Mouse (Mus musculus) lung, postnatal 36 days (tissue): Measurements from ENCODE around the gene Gm36176.

Experiments
- DNase-seq: peaks from one replicate; pipeline ENCODE4 v3.0.0; 2022; ENCODE audit warnings: mixed read lengths

Gene Gm36176

DNA sequence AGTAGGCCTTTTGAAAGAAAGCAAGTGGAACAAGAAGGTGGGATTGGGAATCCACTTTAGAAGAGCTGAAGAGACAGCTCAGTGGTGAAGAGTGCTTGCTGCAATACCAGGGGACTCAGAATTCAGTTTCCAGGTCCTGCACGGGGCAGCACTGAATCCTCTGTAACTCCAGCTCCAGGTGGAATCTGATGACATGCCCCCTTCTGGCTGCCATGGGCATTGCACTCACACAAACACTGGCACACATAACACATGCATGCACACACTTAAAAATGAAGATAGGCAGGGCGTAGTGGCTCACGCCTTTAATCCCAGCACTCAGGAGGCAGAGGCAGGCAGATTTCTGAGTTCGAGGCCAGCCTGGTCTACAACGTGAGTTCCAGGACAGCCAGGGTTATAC is 36.0 kb downstream of the Gm36176 start:
- DNase-seq, result no peak

DNA sequence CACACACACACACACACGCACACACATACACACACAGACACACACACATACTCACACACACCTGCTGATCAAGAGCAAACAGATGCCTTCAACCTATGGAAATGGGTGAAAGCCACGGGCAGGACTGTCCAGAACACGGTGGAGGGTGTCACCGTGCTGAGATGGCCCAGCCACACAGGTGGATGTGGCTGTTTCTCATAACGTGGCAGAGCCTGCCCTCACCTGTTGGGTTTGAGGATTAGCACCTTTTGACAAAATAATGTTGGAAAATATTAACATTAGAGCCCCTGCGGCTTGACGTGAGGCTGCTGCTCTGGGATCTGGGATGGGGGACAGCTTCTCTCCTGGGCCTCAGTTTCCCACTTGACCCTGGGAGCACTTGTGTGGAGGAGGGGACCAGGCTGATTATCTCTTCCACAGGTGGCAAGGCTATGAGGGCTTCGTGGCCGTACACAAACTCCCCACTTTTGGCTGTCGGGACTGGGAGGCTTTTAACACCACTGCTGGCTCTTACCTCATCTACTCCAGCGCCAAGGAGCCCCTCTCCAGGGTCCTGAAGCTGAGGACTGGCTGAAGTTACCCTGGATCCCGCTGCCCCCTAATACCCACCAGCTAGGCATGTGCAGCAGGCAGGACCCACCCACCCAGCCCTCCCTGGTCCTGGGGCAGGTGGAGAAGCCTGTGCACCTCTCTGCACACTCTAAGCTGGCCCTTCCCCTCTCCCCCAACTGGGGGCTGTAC is 39.6 kb downstream of the Gm36176 start:
- DNase-seq, result no peak

- no peak for DNase-seq
Observed at GRCm38 (mm10) chr10:77890987-77891565, 44.5 kb downstream of the Gm36176 start.

DNA sequence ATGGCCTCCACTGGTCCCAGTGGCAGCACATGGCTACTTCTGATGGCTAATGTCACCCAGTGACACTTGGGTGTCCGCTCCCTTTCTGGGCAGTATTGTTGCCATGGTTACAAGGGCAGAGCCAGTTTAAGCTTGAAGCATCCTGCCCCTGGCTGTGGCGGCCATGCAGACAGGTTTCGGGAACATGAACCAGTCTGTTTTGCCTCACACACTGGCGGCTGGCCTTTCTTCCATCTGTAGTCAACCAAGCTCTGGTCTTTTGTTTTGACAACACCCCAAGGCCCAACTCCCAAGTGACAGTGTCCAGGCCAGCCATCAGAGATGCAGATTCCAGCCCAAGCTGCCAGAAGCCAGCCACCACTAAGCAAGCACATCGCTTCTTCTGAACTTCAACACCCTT is 49.0 kb downstream of the Gm36176 start:
- no peak for DNase-seq
